ENCODE assay signal across 9 mouse cellular contexts in the genomic region with DNA sequence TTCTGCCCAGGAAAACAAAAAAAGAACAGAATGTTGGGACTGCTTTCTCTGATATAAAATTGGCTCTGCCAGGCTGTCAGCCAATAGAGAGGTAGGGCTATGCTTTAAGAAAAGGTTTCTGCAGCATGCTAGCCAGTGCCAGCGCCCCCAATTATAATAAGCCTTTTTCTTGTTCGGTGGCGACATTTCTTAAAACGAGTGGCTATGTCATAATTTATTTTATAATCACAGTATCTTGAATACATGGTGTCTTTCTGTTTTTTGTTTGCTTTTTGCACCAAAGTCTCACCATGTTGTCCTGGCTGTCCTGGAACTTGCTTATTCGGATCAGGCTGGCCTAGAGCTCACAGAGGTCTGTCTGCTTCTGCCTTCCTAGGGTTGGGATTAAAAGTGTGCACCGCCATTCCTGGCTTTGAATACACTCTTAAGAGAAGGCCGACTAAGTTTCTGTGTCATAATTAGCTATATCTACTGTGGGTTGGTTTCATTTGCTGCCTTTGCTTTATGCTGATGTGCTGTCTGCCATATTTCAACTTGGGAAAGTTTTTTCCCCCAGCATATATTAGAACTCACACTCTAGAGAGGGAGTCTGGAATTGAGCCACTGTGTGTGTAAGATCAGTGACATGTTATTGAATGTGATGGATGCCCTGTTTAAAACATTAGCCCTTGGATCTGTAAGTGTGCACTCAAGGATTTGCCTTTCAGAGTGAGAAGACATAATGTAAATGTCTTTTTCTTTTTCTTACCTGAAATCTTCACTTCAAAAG. TPM values are rescaled to one million over a fixed set of nuclear protein-coding genes. Genes with fewer than 3 reads are reported as not detected.
A peak's percentile ranks its signal among the peaks of the same experiment; 100 is the strongest.
DNase-seq lines count a peak whose midpoint lies in the region; ATAC-seq and TF ChIP-seq lines count a peak whose summit lies in the region.
"Had no signal": no experiment of that assay in that cellular context is flagged by ENCODE, and none has a peak within 500 bp of the region (broad histone marks: within the 10 kb centered on the region; RNA-seq: fewer than 3 reads in every experiment).

No protein-coding gene starts in this region.

- no peaks in the 10 kb centered on the region for H3K9me3 ChIP-seq in heart, embryonic 15.5 days (replicated peaks)
- no peaks in the 10 kb centered on the region for H3K9me3 ChIP-seq in G1E (replicated peaks)
- H3K9me3 ChIP-seq in forebrain, embryonic 15.5 days = no peaks in the 10 kb centered on the region
- H3K9me3 ChIP-seq in liver, postnatal 0 days (ENCODE audit: low read length) = no peaks in the 10 kb centered on the region

- H3K4me2 ChIP-seq in heart, embryonic 15.5 days = peak overlapping the region; percentile 75
- H3K4me2 ChIP-seq in forebrain, embryonic 15.5 days (replicated peaks) = peak overlapping the region; percentile 54
- H3K4me2 ChIP-seq in liver, postnatal 0 days (ENCODE audit: low read depth, low read length) = peak overlapping the region; percentile 82

- WGBS in heart, embryonic 15.5 days = 38% methylated on average over 7 of the region's 7 CpGs
- 31% methylated on average over 7 of the region's 7 CpGs for WGBS in forebrain, embryonic 15.5 days
- WGBS in liver, postnatal 0 days (ENCODE audit: insufficient replicate concordance) = 50% methylated on average over 7 of the region's 7 CpGs

- TF ChIP-seq EP300 in liver, postnatal 0 days (IDR thresholded peaks at IDR 0.05; ENCODE audit: low read depth) = no peak

- H3K27ac ChIP-seq in heart, embryonic 15.5 days = peak overlapping the region; percentile 83
- peak overlapping the region; percentile 79 for H3K27ac ChIP-seq in forebrain, embryonic 15.5 days (replicated peaks)
- H3K27ac ChIP-seq in liver, postnatal 0 days (ENCODE audit: low read depth) = peak overlapping the region; percentile 88

- no peak for DNase-seq in heart, postnatal 4 days
- no peak for DNase-seq in G1E (ENCODE audit: low spot score)
- no peak for DNase-seq in liver, postnatal 0 days
- no peak for DNase-seq in layer of hippocampus, adult 8-10 months (ENCODE audit: low spot score in 2 of 2)
- no peak for DNase-seq in layer of hippocampus, adult 9-10 months (ENCODE audit: low spot score)
- no peak for DNase-seq in spleen, postnatal 4 days (ENCODE audit: low spot score in 2 of 2)
- DNase-seq: kidney, adult 18-20 months had no signal

- no peak for TF ChIP-seq CTCF in G1E (IDR thresholded peaks at IDR 0.05; ENCODE audit: low read depth, low read length)
- TF ChIP-seq CTCF in liver, postnatal 0 days (IDR thresholded peaks at IDR 0.05; ENCODE audit: low read depth) = no peak

- no peaks in the 10 kb centered on the region for H3K27me3 ChIP-seq in heart, embryonic 15.5 days
- H3K27me3 ChIP-seq in G1E (ENCODE audit: insufficient read depth, low read length) = no peaks in the 10 kb centered on the region
- no peaks in the 10 kb centered on the region for H3K27me3 ChIP-seq in forebrain, embryonic 15.5 days
- no peaks in the 10 kb centered on the region for H3K27me3 ChIP-seq in liver, postnatal 0 days (ENCODE audit: insufficient read depth, low read length)

- peaks cover 30% of the 10 kb centered on the region for H3K4me1 ChIP-seq in heart, embryonic 15.5 days (replicated peaks)
- H3K4me1 ChIP-seq in G1E (ENCODE audit: insufficient read depth, low read depth, low read length) = peaks cover 37% of the 10 kb centered on the region
- H3K4me1 ChIP-seq in forebrain, embryonic 15.5 days = peaks cover 28% of the 10 kb centered on the region
- peaks cover 28% of the 10 kb centered on the region for H3K4me1 ChIP-seq in liver, postnatal 0 days (ENCODE audit: insufficient read depth)

- H3K36me3 ChIP-seq in heart, embryonic 15.5 days = peaks cover 3% of the 10 kb centered on the region; the same call in 1 of the 2 replicates
- H3K36me3 ChIP-seq in G1E (replicated peaks) = peaks cover 28% of the 10 kb centered on the region
- H3K36me3 ChIP-seq in forebrain, embryonic 15.5 days = peaks cover under 1% of the 10 kb centered on the region; the same call in 1 of the 2 replicates
- peaks cover 3% of the 10 kb centered on the region for H3K36me3 ChIP-seq in liver, postnatal 0 days (replicated peaks; ENCODE audit: insufficient read depth, low read length)

- H3K9ac ChIP-seq in heart, embryonic 15.5 days = peak overlapping the region; percentile 75
- peak overlapping the region; percentile 73 for H3K9ac ChIP-seq in forebrain, embryonic 15.5 days (replicated peaks)
- H3K9ac ChIP-seq in liver, postnatal 0 days (replicated peaks) = peak overlapping the region; percentile 96

- no peak for ATAC-seq in heart, embryonic 15.5 days (replicated peaks; ENCODE audit: insufficient number of reproducible peaks, insufficient read depth, low FRiP score, low read depth)
- no peak for ATAC-seq in G1E (ENCODE audit: extremely low read depth, insufficient number of reproducible peaks, low FRiP score, poor library complexity, severe bottlenecking)
- no peak for ATAC-seq in forebrain, embryonic 15.5 days (replicated peaks)
- no peak for ATAC-seq in liver, postnatal 0 days

- peak overlapping the region; percentile 77 for H3K4me3 ChIP-seq in heart, embryonic 15.5 days
- peak overlapping the region; percentile 99; the same call in 1 of the 2 replicates for H3K4me3 ChIP-seq in G1E (ENCODE audit: low read depth, low read length)
- peak overlapping the region; percentile 87 for H3K4me3 ChIP-seq in forebrain, embryonic 15.5 days
- peak overlapping the region; percentile 90 for H3K4me3 ChIP-seq in liver, postnatal 0 days (ENCODE audit: low read depth, low read length)

RNA-seq across cellular contexts. Expression of gene Rnf115, which starts 1.4 kb away (rescaled TPM):
- polyA plus RNA-seq in heart, embryonic 15.5 days (2015; fragmentation: Nextera tagmentation; extraction: Ambion mirVana) = 33.4 and 40.5 TPM in 2 replicates
- 10 to 100 TPM; 25.3 to 25.6 TPM for total RNA-seq in heart, postnatal 4 days (2021)
- total RNA-seq in G1E (2014; fragmentation: Nextera tagmentation) (63.7 and 83.0 TPM in 2 replicates), G1E (2017) (79.1 and 81.7 TPM in 2 replicates)
- 21.2 and 26.4 TPM in 2 replicates for polyA plus RNA-seq in G1E (2012)
- 59.3 and 66.6 TPM in 2 replicates for polyA plus RNA-seq in forebrain, embryonic 15.5 days (2015; fragmentation: Nextera tagmentation; extraction: Ambion mirVana)
- polyA plus RNA-seq in liver, postnatal 0 days (2015; fragmentation: Nextera tagmentation; extraction: Ambion mirVana) = 28.6 and 29.7 TPM in 2 replicates
- 10 to 100 TPM; 58.6 to 61.8 (median 60.4) TPM for total RNA-seq in layer of hippocampus, adult 8-10 months (2022)

RNA-seq across cellular contexts. Expression of gene Polr3c, which starts 1.4 kb away (rescaled TPM):
- polyA plus RNA-seq in heart, embryonic 15.5 days (2015; fragmentation: Nextera tagmentation; extraction: Ambion mirVana) = 23.6 and 28.6 TPM in 2 replicates
- 10 to 100 TPM; 26.1 to 27.3 TPM for total RNA-seq in heart, postnatal 4 days (2021)
- total RNA-seq in G1E (2014; fragmentation: Nextera tagmentation) (79.4 and 84.4 TPM in 2 replicates), G1E (2017) (19.2 and 27.9 TPM in 2 replicates)
- 7.7 and 8.9 TPM in 2 replicates for polyA plus RNA-seq in G1E (2012)
- polyA plus RNA-seq in forebrain, embryonic 15.5 days (2015; fragmentation: Nextera tagmentation; extraction: Ambion mirVana) = 33.5 and 35.7 TPM in 2 replicates
- polyA plus RNA-seq in liver, postnatal 0 days (2015; fragmentation: Nextera tagmentation; extraction: Ambion mirVana) = 10.4 and 11.6 TPM in 2 replicates
- total RNA-seq in layer of hippocampus, adult 8-10 months (2022) = 10 to 100 TPM; 23.0 to 25.4 (median 25.0) TPM

RNA-seq across cellular contexts. Expression of gene Nudt17, which starts 20.5 kb away (rescaled TPM):
- 6.6 and 7.0 TPM in 2 replicates for polyA plus RNA-seq in heart, embryonic 15.5 days (2015; fragmentation: Nextera tagmentation; extraction: Ambion mirVana)
- total RNA-seq in heart, postnatal 4 days (2021) = 1 to 10 TPM; 3.5 to 3.6 TPM
- 0.68 TPM in 1 of 2 replicates, not detected in the other for total RNA-seq in G1E (2014; fragmentation: Nextera tagmentation)
- total RNA-seq in G1E (2017) = 0.22 and 0.70 TPM in 2 replicates
- polyA plus RNA-seq in G1E (2012) = 0.66 and 0.83 TPM in 2 replicates
- 6.8 and 6.9 TPM in 2 replicates for polyA plus RNA-seq in forebrain, embryonic 15.5 days (2015; fragmentation: Nextera tagmentation; extraction: Ambion mirVana)
- polyA plus RNA-seq in liver, postnatal 0 days (2015; fragmentation: Nextera tagmentation; extraction: Ambion mirVana) = 0.29 and 0.38 TPM in 2 replicates
- total RNA-seq in layer of hippocampus, adult 8-10 months (2022) = 10 to 100 TPM; 12.6 to 18.6 (median 14.5) TPM

RNA-seq across cellular contexts. Expression of gene Pias3, which starts 32.6 kb away (rescaled TPM):
- 33.2 and 43.7 TPM in 2 replicates for polyA plus RNA-seq in heart, embryonic 15.5 days (2015; fragmentation: Nextera tagmentation; extraction: Ambion mirVana)
- total RNA-seq in heart, postnatal 4 days (2021) = 10 to 100 TPM; 23.6 to 27.3 TPM
- total RNA-seq in G1E (2014; fragmentation: Nextera tagmentation) (12.5 and 15.8 TPM in 2 replicates), G1E (2017) (5.5 and 7.3 TPM in 2 replicates)
- 10.6 and 12.1 TPM in 2 replicates for polyA plus RNA-seq in G1E (2012)
- 27.4 and 28.9 TPM in 2 replicates for polyA plus RNA-seq in forebrain, embryonic 15.5 days (2015; fragmentation: Nextera tagmentation; extraction: Ambion mirVana)
- polyA plus RNA-seq in liver, postnatal 0 days (2015; fragmentation: Nextera tagmentation; extraction: Ambion mirVana) = 4.6 and 5.2 TPM in 2 replicates
- total RNA-seq in layer of hippocampus, adult 8-10 months (2022) = 10 to 100 TPM; 30.3 to 37.7 (median 34.3) TPM

RNA-seq across cellular contexts. Expression of gene Ankrd35, which starts 58.9 kb away (rescaled TPM):
- polyA plus RNA-seq in heart, embryonic 15.5 days (2015; fragmentation: Nextera tagmentation; extraction: Ambion mirVana) = 0.31 and 0.56 TPM in 2 replicates
- total RNA-seq in heart, postnatal 4 days (2021) = under 1 TPM; 0.14 to 0.19 TPM
- not detected in 2 replicates for total RNA-seq in G1E (2014; fragmentation: Nextera tagmentation)
- 0.06 TPM in 1 of 2 replicates, not detected in the other for total RNA-seq in G1E (2017)
- polyA plus RNA-seq in G1E (2012) = not detected in 2 replicates
- polyA plus RNA-seq in forebrain, embryonic 15.5 days (2015; fragmentation: Nextera tagmentation; extraction: Ambion mirVana) = 1.5 and 1.9 TPM in 2 replicates
- 0.37 and 0.45 TPM in 2 replicates for polyA plus RNA-seq in liver, postnatal 0 days (2015; fragmentation: Nextera tagmentation; extraction: Ambion mirVana)
- 1 to 10 TPM; 5.9 to 8.7 (median 6.7) TPM for total RNA-seq in layer of hippocampus, adult 8-10 months (2022)
